Mouse (Mus musculus): ENCODE data around the gene Dph2.

GRCm38 (mm10) chr4:117873615-117874014 is 18.2 kb downstream of the Dph2 start:
- TF ChIP-seq EP300 (IDR thresholded peaks at IDR 0.05; ENCODE audit: low read depth) (no peak), CTCF (IDR thresholded peaks at IDR 0.05; ENCODE audit: low read depth) (no peak)
